Mouse (Mus musculus): Measurements from ENCODE around the gene Tox3. TPM values are rescaled to one million over a fixed set of nuclear protein-coding genes. Genes with fewer than 3 reads are reported as not detected.

Tox3 gene
- polyA plus RNA-seq, 1 experiment: 20.5 TPM

GRCm38 (mm10) chr8:90330377-90331285, 17.5 kb downstream of the Tox3 start:
- no peak for DNase-seq (ENCODE audit: extremely low spot score in 1 of 2, low spot score in 1 of 2)

DNA sequence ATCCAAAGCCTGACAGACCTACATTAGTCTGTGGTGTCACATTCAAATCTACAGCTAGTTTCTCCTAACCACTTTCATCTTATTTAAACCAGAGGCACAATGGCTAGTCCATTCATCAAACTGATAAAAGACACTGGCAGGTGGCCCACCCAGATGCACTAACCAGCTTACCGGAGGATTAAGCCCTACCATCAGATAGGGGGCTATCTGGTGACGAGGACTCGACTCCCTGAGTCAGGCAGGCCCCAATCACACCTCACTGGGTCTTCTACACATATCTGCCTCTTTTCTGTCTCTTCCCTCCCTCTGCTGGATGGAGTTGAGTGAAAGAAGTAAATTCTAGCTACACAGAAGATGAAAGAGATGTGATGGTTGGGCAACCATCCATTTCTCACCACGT, 24.3 kb downstream of the Tox3 start:
- no peak for DNase-seq (ENCODE audit: extremely low spot score in 1 of 2, low spot score in 1 of 2)

DNA sequence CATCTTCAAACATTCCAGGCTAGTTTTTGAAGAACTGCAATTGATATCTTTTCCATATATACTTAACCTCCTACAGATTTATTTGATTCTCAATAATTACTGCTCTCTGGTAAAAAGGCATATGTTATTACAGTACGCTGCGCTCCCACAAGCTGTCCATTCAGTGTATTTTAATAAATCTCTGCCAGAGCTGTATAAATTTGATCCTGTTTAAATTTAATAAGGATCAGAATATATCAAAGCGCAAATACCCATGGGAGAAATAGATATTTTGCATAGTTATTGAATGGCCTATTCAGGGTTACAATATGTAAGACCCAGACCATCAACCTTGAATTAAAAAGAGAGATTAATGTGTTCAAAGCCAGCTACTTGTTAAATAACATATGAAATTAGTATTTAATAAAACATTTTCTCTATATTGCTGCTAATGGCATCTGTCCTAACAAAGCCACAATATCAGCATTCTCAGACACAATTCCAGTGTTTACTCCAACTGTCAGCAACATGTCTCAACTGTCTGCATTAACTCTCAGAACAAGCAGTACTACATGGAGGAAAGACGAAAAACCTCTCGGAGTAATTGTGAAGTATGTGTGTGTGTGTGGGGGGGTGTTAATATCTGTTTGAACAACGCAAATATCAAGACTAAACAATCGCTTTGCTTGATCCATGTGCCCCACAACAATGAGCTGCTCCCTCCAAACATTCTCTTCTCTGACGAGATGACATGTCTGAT, 25.3 kb downstream of the Tox3 start:
- DNase-seq (ENCODE audit: extremely low spot score in 1 of 2, low spot score in 1 of 2): no peak

DNA sequence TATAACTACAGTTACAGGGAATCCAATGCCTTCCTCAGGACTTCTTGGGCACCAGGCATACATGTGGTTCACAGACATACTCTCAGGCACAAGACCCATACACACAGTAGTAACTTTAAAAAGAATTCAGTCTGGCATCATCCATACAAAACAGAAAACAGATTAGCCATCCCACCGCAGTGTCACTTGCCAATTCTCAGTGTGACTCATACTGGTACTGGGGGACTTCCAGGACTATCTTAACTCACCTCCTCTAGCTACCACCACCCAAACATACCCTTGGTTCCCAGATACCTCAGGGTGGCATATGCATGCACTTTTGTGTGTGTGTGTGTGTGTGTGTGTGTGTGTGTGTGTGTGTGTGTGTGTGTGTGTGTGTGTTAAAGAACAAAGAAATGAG, 26.9 kb downstream of the Tox3 start:
- DNase-seq (ENCODE audit: extremely low spot score in 1 of 2, low spot score in 1 of 2): no peak

- peak in 1 of 2 experiments; percentile 47 for DNase-seq (ENCODE audit: extremely low spot score in 1 of 2, low spot score in 1 of 2)
Measured at GRCm38 (mm10) chr8:90314312-90314711, 33.8 kb downstream of the Tox3 start.

- no peak for DNase-seq (ENCODE audit: extremely low spot score in 1 of 2, low spot score in 1 of 2)
Measured at GRCm38 (mm10) chr8:90302951-90303350, 45.2 kb downstream of the Tox3 start.

GRCm38 (mm10) chr8:90302252-90302651, 45.9 kb downstream of the Tox3 start:
- DNase-seq (ENCODE audit: extremely low spot score in 1 of 2, low spot score in 1 of 2): peak; percentile 44 to 76

DNA sequence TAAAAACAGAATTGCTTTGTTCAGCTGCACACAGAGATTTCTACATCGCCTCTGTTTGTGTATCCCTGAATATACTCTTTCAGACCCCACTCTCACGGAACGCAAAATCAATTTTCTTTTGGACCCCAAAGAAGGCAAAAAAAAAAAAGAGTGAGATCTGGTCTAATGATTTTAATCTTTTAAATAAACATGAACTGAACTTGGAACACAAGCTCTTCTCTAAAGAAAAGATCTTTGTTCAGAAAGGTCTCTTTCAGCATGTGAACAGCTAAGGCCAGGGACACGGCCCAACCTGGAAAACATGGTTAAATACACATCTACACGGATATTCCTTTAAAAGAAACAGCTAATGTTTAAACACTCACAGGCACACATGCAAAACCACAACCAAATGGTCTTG, 46.6 kb downstream of the Tox3 start:
- no peak for DNase-seq (ENCODE audit: extremely low spot score in 1 of 2, low spot score in 1 of 2)

GRCm38 (mm10) chr8:90300973-90301372, 47.2 kb downstream of the Tox3 start:
- no peak for DNase-seq (ENCODE audit: extremely low spot score in 1 of 2, low spot score in 1 of 2)

DNA sequence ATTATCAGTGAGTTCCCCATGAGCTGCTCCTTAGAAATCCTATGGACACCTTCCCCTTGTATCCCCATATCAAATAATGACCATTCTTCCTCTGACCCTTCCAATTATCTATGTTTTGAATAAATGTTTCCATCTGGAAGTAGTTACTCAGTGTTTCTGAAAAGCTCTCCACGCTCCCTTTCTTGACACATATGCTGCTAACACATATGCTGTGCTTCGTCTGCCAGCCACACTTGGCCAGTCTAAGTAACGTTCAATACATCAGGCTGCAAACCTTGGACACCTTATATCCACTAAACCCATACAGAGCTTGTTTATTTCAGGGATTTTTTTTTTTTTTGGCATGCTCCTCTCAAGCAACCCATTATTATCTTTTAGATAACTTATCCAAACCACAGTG, 54.1 kb downstream of the Tox3 start:
- DNase-seq (ENCODE audit: extremely low spot score in 1 of 2, low spot score in 1 of 2): peak in 1 of 2 experiments; percentile 22

- no peak for DNase-seq (ENCODE audit: extremely low spot score in 1 of 2, low spot score in 1 of 2)
Measured at GRCm38 (mm10) chr8:90290811-90291210, 57.3 kb downstream of the Tox3 start.

DNA sequence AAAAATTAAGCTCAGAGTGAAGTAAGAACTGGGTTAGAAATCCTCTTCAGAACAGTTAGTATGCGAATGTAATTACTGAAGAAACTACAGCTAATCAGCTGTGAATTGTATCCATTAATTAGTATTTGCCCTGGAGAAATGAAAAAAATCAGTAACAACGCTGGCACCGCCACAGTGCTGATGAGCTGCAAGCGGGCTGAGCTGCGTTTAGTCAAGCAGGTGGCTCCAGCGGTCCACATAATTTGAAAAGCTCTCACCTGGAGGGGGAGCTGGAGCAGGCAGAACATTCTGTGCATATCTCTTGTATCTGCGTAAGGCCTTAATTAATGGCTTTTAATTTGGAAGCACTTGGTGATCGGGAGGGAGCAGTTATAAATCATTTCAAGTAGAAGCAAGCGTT, 71.4 kb downstream of the Tox3 start:
- no peak for DNase-seq (ENCODE audit: extremely low spot score in 1 of 2, low spot score in 1 of 2)

- DNase-seq (ENCODE audit: extremely low spot score in 1 of 2, low spot score in 1 of 2): no peak
Measured at GRCm38 (mm10) chr8:90273182-90273581, 75.0 kb downstream of the Tox3 start.

DNA sequence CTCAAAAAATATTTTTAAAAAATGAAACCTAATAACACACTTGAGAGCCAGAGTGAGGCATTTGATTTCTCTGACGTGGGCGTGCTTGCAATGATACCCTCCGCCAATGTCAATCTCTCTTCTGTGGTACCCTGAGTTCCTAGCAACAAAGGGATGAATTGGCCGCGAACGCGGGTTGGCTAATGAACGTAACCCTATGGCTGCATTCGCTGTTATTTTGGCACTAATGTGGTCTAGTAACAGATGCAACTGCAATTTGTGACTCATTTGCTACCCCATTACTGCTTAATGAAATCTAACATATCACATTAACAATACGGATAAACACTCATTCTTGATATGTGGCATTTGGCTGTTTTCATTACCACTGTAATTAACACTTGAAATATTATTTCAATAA, 76.2 kb downstream of the Tox3 start:
- DNase-seq (ENCODE audit: extremely low spot score in 1 of 2, low spot score in 1 of 2): no peak

GRCm38 (mm10) chr8:90267698-90268256, 80.4 kb downstream of the Tox3 start:
- no peak for DNase-seq (ENCODE audit: extremely low spot score in 1 of 2, low spot score in 1 of 2)

GRCm38 (mm10) chr8:90266986-90267385, 81.2 kb downstream of the Tox3 start:
- DNase-seq (ENCODE audit: extremely low spot score in 1 of 2, low spot score in 1 of 2): no peak

- no peak for DNase-seq (ENCODE audit: extremely low spot score in 1 of 2, low spot score in 1 of 2)
Measured at GRCm38 (mm10) chr8:90266239-90266638, 81.9 kb downstream of the Tox3 start.

DNA sequence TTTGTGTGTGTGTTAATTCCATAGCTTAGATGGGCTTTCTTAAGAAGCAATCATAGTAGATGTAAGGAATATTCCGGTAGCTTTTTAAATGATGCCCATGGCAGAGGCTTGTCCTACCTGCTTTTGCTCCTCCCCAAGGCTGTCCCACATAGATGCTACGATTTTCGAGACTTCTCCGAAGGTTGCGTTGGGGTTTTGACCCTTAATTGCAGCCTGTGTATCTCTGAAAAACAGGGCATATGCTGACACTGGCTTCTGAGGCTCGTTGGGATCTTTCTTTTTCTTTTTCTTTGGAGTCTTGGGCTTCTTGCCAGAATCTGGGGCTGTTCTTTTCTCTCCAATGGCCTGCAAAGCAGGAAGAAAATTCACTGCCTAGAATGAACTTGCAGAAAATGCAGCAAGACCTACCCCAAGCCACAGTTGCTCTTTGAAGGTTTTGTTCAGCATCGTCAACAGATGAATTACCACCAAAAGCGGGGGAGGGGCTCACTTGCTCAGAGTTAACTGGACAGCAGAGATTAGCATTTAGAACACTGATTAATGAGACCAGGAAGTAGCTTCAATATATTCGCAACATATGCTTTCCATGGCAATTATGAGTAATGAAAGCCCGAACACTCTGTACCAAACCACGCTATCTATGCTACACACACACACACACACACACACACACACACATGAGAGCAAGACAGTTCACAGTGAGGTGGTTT, 93.8 kb downstream of the Tox3 start:
- peak in 1 of 2 experiments; percentile 42 for DNase-seq (ENCODE audit: extremely low spot score in 1 of 2, low spot score in 1 of 2)

DNA sequence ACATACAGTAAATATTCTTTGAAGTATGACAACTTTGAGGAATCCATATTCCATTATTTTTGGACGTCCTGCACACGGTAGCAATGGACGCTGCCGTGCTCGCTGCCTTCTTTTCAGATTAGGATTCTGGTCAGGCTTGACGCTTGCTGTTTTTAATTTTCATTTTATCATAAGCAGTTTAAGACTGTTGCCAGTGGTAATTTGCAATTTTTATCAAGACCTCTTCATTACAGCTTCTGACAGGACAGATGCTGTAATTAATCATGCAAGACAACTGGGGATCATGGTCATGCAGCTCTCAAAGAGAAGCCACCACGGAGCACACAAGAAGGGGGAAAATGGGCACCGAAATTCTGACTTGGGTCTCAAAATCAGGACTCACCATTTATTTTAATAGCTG, 101.8 kb downstream of the Tox3 start:
- DNase-seq (ENCODE audit: extremely low spot score in 1 of 2, low spot score in 1 of 2): no peak

DNA sequence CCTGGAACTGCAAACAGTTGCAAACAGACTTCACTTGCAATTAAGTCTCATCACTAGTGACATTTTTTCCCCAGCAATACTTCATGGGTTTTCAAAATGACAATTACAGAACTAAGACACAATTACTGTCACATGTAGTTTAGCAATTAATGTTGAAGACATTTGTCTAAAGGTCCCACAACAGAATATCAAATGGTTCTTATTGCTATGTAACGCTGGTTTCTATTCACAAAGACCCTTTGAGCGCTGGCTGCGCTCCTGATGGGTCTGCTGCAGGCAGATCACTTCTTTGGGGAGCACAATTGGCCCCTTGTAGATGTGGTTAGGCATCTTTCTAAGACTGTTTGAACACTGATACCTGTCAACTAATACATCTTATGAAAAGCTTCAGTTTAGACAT, 102.3 kb downstream of the Tox3 start:
- no peak for DNase-seq (ENCODE audit: extremely low spot score in 1 of 2, low spot score in 1 of 2)

- no peak for DNase-seq (ENCODE audit: extremely low spot score in 1 of 2, low spot score in 1 of 2)
Measured at GRCm38 (mm10) chr8:90245187-90245586, 103.0 kb downstream of the Tox3 start.

Data from frontal cortex, adult 2 months (tissue).